ENCODE assay signal across 21 mouse cellular contexts in genomic region chr8:127263457-127263856, GRCm38 (mm10).
DNase-seq lines count a peak whose midpoint lies in the region; ATAC-seq and TF ChIP-seq lines count a peak whose summit lies in the region.
"Had no signal": no experiment of that assay in that cellular context is flagged by ENCODE, and none has a peak within 500 bp of the region (broad histone marks: within the 10 kb centered on the region; RNA-seq: fewer than 3 reads in every experiment).

No protein-coding gene starts in this region.

- 0 out of 2 replicates have a peak, but pooled peaks have one; percentile 38 for ATAC-seq in hindbrain, postnatal 0 days
- ATAC-seq in hindbrain, embryonic 14.5 days (ENCODE audit: low FRiP score): no peak
- ATAC-seq in liver, embryonic 12.5 days: no peak
- ATAC-seq: forebrain, embryonic 16.5 days; inflammation-experienced regulatory T-cells, adult 6 months had no signal

- no peak overlapping the region for H3K9ac ChIP-seq in hindbrain, postnatal 0 days (replicated peaks; ENCODE audit: low read length)
- H3K9ac ChIP-seq in hindbrain, embryonic 14.5 days: no peak overlapping the region
- no peak overlapping the region for H3K9ac ChIP-seq in liver, adult 2 months (ENCODE audit: low read depth, low read length)
- no peak overlapping the region for H3K9ac ChIP-seq in liver, embryonic 12.5 days
- H3K9ac ChIP-seq: embryonic facial prominence, embryonic 12.5 days; forebrain, embryonic 12.5 days; hindbrain, embryonic 15.5 days had no signal

- no peak for DNase-seq in hindbrain, postnatal 0 days (ENCODE audit: low spot score)
- DNase-seq in hindbrain, embryonic 14.5 days (ENCODE audit: low spot score): no peak
- peak; percentile 33 for DNase-seq in liver, adult 2 months (ENCODE audit: extremely low read depth, low read depth, low spot score)
- DNase-seq in retina, postnatal 1 day: peak; percentile 21
- DNase-seq in cerebellum, adult 11-12 months: no peak
- DNase-seq: adrenal gland, adult 2 months; adrenal gland, postnatal 25 days; cerebellum, adult 2 months; cerebellum, postnatal 10 days; gastrocnemius, postnatal 10 days; heart, adult 18-20 months; heart, postnatal 10 days; heart, postnatal 4 days had no signal

- H3K27ac ChIP-seq in hindbrain, postnatal 0 days: no peak overlapping the region
- no peak overlapping the region for H3K27ac ChIP-seq in hindbrain, embryonic 14.5 days
- no peak overlapping the region for H3K27ac ChIP-seq in liver, adult 2 months (replicated peaks; ENCODE audit: insufficient read depth, low read depth, low read length)
- no peak overlapping the region for H3K27ac ChIP-seq in liver, embryonic 12.5 days
- H3K27ac ChIP-seq in embryonic fibroblast, embryonic 13.5 days (ENCODE audit: insufficient read depth, low read length): 0 out of 2 replicates have a peak overlapping the region, but pooled peaks have one; percentile 42
- H3K27ac ChIP-seq: embryonic facial prominence, embryonic 12.5 days; forebrain, embryonic 12.5 days; heart, embryonic 10.5 days; hindbrain, embryonic 15.5 days had no signal

- no peak overlapping the region for H3K4me3 ChIP-seq in hindbrain, postnatal 0 days (ENCODE audit: low read length)
- no peak overlapping the region for H3K4me3 ChIP-seq in hindbrain, embryonic 14.5 days (replicated peaks; ENCODE audit: low read length)
- H3K4me3 ChIP-seq in liver, adult 2 months (ENCODE audit: insufficient read depth, low read depth, low read length): no peak overlapping the region
- H3K4me3 ChIP-seq in liver, embryonic 12.5 days: no peak overlapping the region
- H3K4me3 ChIP-seq in embryonic fibroblast, embryonic 13.5 days (ENCODE audit: insufficient read depth, low read length): no peak overlapping the region
- H3K4me3 ChIP-seq: embryonic facial prominence, embryonic 12.5 days; forebrain, embryonic 12.5 days; heart, embryonic 10.5 days; hindbrain, embryonic 15.5 days had no signal

- WGBS in hindbrain, postnatal 0 days: 57% methylated on average over 5 of the region's 5 CpGs
- 49% methylated on average over 5 of the region's 5 CpGs for WGBS in hindbrain, embryonic 14.5 days
- WGBS in liver, adult 2 months: 70% methylated on average over 5 of the region's 5 CpGs
- WGBS in liver, embryonic 12.5 days (ENCODE audit: insufficient replicate concordance): 77% methylated on average over 5 of the region's 5 CpGs

- no peak for TF ChIP-seq CTCF in hindbrain, postnatal 0 days (IDR thresholded peaks at IDR 0.05; ENCODE audit: low read depth)
- no peak for TF ChIP-seq CTCF in liver, adult 2 months (IDR thresholded peaks at IDR 0.05; ENCODE audit: low read depth, low read length)
- no peak for TF ChIP-seq CTCF in embryonic fibroblast, embryonic 13.5 days (IDR thresholded peaks at IDR 0.05; ENCODE audit: borderline replicate concordance, insufficient read depth, low read length)

- 0 out of 2 replicates have a peak, but pooled peaks cover 13% of the 10 kb centered on the region for H3K4me1 ChIP-seq in hindbrain, postnatal 0 days (ENCODE audit: insufficient read depth, low read length)
- H3K4me1 ChIP-seq in hindbrain, embryonic 14.5 days (replicated peaks; ENCODE audit: control insufficient read depth, insufficient read depth, low read length): peaks cover 38% of the 10 kb centered on the region
- peaks cover 4% of the 10 kb centered on the region for H3K4me1 ChIP-seq in liver, adult 2 months (ENCODE audit: control insufficient read depth, insufficient read depth, low read length)
- H3K4me1 ChIP-seq in liver, embryonic 12.5 days: no peaks in the 10 kb centered on the region
- H3K4me1 ChIP-seq in embryonic fibroblast, embryonic 13.5 days (ENCODE audit: control insufficient read depth, insufficient read depth, low read length): peaks cover 7% of the 10 kb centered on the region; the same call in 1 of the 2 replicates

- no peaks in the 10 kb centered on the region for H3K27me3 ChIP-seq in hindbrain, postnatal 0 days (ENCODE audit: insufficient read depth, low read length)
- H3K27me3 ChIP-seq in hindbrain, embryonic 14.5 days (ENCODE audit: control insufficient read depth, insufficient read depth, low read length): no peaks in the 10 kb centered on the region
- no peaks in the 10 kb centered on the region for H3K27me3 ChIP-seq in liver, adult 2 months (ENCODE audit: control insufficient read depth, insufficient read depth, low read length)
- H3K27me3 ChIP-seq in liver, embryonic 12.5 days (replicated peaks): no peaks in the 10 kb centered on the region
- H3K27me3 ChIP-seq: embryonic facial prominence, embryonic 12.5 days; forebrain, embryonic 12.5 days; hindbrain, embryonic 15.5 days had no signal

- no peaks in the 10 kb centered on the region for H3K9me3 ChIP-seq in hindbrain, postnatal 0 days (ENCODE audit: low read length)
- H3K9me3 ChIP-seq in hindbrain, embryonic 14.5 days (ENCODE audit: control insufficient read depth, low read length): no peaks in the 10 kb centered on the region
- H3K9me3 ChIP-seq in liver, embryonic 12.5 days (replicated peaks): no peaks in the 10 kb centered on the region
- H3K9me3 ChIP-seq: embryonic facial prominence, embryonic 12.5 days; forebrain, embryonic 12.5 days; heart, embryonic 10.5 days; hindbrain, embryonic 15.5 days had no signal

- no peak for TF ChIP-seq POLR2A in liver, adult 2 months (IDR thresholded peaks at IDR 0.05; ENCODE audit: extremely low read depth, insufficient read depth, low read length)
- no peak for TF ChIP-seq POLR2A in embryonic fibroblast, embryonic 13.5 days (IDR thresholded peaks at IDR 0.05; ENCODE audit: low read depth, low read length)

- H3K79me2 ChIP-seq in liver, adult 2 months (ENCODE audit: control insufficient read depth, insufficient read depth, low read length): peaks cover 25% of the 10 kb centered on the region; the same call in 1 of the 2 replicates

- no peak overlapping the region for H3K4me2 ChIP-seq in hindbrain, postnatal 0 days (ENCODE audit: low read depth, low read length)
- no peak overlapping the region for H3K4me2 ChIP-seq in hindbrain, embryonic 14.5 days (replicated peaks)
- no peak overlapping the region for H3K4me2 ChIP-seq in liver, embryonic 12.5 days
- H3K4me2 ChIP-seq: embryonic facial prominence, embryonic 12.5 days; forebrain, embryonic 12.5 days; hindbrain, embryonic 15.5 days had no signal

- no peaks in the 10 kb centered on the region for H3K36me3 ChIP-seq in hindbrain, postnatal 0 days (ENCODE audit: insufficient read depth, low read length)
- H3K36me3 ChIP-seq in hindbrain, embryonic 14.5 days (replicated peaks; ENCODE audit: control insufficient read depth, insufficient read depth): no peaks in the 10 kb centered on the region
- no peaks in the 10 kb centered on the region for H3K36me3 ChIP-seq in liver, adult 2 months (ENCODE audit: control insufficient read depth, insufficient read depth, low read length)
- H3K36me3 ChIP-seq in liver, embryonic 12.5 days: no peaks in the 10 kb centered on the region
- H3K36me3 ChIP-seq: embryonic facial prominence, embryonic 12.5 days; forebrain, embryonic 12.5 days; heart, embryonic 10.5 days; hindbrain, embryonic 15.5 days had no signal

Comparison
In these comparisons a context has a peak if more than half of its experiments do, and no peak if none do; other contexts are left out.
1. DNase-seq: peak in liver, adult 2 months (single experiment) and retina, postnatal 1 day (single experiment); none in hindbrain, postnatal 0 days (single experiment), hindbrain, embryonic 14.5 days (single experiment) and cerebellum, adult 11-12 months (single experiment).